Mouse (Mus musculus) heart, postnatal 0 days (tissue): Measurements from ENCODE around the gene Wwox.

ENCODE experiments used
- CTCF ChIP-seq: IDR thresholded peaks from 2 replicates; pipeline ENCODE4 v1.5.1; 2016; ENCODE audit warnings: antibody characterized with exemption, control low read depth, low read depth
- EP300 ChIP-seq: IDR thresholded peaks from 2 replicates; pipeline ENCODE4 v1.6.1; 2016; ENCODE audit warnings: antibody characterized with exemption, low read depth

DNA sequence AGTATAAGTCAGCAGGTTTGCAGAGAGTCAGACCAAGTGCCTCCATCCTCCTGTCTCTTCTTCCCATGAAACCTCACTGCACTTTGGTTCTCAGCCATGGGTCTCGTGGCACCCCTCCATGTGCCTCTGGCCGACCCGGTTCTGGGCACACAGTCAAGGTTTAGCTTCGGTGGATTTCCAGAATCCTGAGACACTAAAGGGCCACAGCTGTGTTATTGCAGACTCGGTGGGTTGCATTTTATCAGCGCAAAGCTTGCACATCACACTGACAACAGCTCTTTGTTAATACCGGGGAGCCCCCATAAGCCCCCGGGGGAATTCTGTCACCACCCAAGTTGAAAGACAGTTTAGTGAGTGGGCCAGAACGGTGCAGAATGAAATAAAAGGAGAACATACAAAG lies 707.6 kb downstream of the Wwox start:
- TF ChIP-seq CTCF (no peak), EP300 (no peak)
